Mouse (Mus musculus): ENCODE measurements at regions not wholly inside any gene's neighbourhood (a gene's known extent, or its start where the extent isn't known, plus 50 kb on each side); places are given as distances from the start of the nearest gene placed in this dataset.
A peak's percentile ranks its signal among the peaks of the same experiment; 100 is the strongest.
"Not testable (repeated sequence)": the region's sequence is repeated elsewhere in the genome, so short reads cannot be mapped to it uniquely, and the experiment has no call there.

- no peak for DNase-seq (ENCODE audit: low read depth, low spot score)
Measured at GRCm38 (mm10) chr11:52460190-52460780, 64.1 kb downstream of the 9530068E07Rik start.

DNA sequence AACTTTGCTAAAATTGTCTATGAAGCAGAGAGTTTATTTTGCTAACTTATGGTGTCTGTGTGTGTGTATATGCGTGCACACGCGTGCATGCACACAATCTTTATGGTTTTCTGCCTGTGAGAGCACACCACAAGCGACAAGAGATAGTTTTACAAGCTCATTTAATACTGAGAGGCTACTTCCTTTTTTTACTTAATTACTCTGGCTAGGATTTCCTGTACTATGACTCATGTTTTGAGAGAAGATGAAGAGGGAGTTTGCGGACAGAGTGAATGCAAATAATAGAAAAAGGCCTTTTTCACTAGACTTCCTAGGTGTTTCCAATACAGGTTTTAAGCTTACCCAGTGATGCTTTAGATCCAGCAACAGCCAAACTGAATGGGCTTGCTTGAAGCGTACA is 74.9 kb downstream of the 9530068E07Rik start:
- DNase-seq (ENCODE audit: low read depth, low spot score), result not testable (repeated sequence)

- not testable (repeated sequence) for DNase-seq (ENCODE audit: low read depth, low spot score)
Measured at GRCm38 (mm10) chr11:52480111-52480510, 83.9 kb downstream of the 9530068E07Rik start.

GRCm38 (mm10) chr11:52480694-52481093 is 84.5 kb downstream of the 9530068E07Rik start:
- not testable (repeated sequence) for DNase-seq (ENCODE audit: low read depth, low spot score)

DNA sequence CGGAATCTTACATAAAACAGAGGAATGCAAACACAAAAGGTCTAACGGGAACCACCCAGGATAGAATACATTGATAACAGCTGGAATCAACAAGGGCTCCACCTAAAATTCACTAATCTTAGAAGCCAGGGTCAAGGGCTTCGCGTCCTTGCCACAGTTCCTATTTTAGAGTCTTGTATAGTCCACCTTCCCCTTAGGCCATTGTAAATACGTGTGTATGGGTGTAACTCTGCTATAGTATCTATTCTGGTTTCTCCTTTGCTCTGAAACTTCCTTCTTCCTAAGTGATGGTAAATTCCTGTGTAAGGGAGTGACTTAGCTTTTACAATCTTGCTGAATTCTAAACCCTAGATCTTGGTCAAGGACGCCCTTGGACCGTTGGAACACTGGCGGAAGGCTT is 87.3 kb downstream of the 9530068E07Rik start:
- not testable (repeated sequence) for DNase-seq (ENCODE audit: low read depth, low spot score)

DNA sequence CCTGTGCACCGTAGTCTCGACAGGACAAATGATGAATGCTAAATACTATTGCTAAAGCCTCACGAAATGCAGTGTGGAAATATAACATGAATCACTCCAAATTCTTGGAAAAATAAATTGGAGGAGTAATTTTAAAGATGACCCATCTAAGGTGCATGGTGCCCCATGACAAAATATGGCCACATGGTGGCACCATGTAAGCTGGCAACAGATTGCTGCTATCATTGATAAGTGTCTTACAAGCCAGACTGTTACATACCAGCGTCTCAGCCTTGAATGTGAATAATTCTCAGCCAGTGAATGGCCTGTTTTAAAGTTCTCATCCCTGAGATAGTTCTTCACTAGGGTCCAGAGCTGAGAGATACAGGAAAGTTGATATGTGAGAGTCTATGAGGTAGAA is 92.3 kb downstream of the 9530068E07Rik start:
- DNase-seq (ENCODE audit: low read depth, low spot score), result peak; percentile 18

DNA sequence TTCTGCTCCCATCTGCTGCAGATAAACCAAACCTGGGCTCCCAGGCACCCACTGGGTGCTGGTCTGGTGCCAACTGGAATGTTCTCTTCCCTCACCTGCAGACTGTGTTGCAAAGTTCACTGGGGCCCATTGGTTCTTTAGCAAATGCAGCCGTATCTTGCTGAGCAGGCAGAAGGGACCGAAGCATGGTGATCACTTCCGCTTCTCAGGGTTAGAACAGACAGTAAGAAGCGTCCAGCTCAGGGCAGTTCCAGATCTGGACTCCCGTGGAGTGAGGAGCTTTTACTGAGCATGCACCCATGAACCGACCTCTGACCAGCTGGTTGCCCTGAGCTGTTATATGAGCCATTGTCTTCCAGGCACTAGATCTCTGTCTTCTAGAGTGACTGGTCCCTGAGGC is 97.1 kb downstream of the 9530068E07Rik start:
- DNase-seq (ENCODE audit: low read depth, low spot score), result no peak

DNA sequence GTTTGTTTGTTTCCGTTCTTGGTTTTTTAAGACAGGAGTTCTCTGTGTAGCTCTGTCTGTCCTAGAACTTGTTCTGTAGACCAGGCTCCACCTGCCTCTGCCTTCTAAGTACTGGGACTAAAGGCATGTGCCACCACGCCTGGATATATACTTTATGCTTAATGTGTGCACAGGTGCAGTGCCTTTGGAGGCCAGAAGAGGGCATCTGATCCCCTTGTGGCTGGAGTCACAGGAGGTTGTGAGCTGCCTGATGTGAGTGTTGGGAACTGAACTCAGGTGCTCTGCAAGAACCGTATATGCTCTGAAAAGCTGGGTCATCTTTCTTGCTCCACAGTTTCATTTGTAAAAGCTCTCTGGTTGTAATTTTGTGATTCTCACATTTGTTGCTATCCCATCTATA is 100.7 kb downstream of the 9530068E07Rik start:
- DNase-seq (ENCODE audit: low read depth, low spot score), result no peak

- DNase-seq (ENCODE audit: low read depth, low spot score), result no peak
Measured at GRCm38 (mm10) chr11:52502759-52503365, 106.6 kb downstream of the 9530068E07Rik start.

DNA sequence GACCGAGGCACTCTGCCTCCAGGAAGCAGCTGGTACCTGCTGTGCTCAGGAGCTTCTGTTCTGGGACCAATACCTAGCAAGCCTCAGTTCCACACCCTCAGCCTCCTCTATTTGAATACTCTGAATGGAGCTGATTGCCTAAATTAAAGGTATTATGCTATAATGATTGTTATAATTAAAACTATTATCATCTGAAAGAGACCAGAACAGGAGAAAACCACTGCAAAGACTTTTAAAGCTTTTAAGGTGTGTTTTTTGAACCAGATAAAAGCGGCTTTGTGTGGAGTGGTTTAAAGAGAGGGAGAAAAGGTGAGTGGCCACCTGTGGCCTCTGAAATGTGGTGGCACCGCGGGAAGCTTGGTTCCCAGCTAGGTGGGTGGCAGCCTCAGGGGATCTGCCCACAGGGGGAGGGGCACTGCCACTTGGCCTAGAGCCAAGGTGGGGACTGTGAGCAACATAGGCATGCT is 115.6 kb downstream of the 9530068E07Rik start:
- no peak for DNase-seq (ENCODE audit: low read depth, low spot score)

DNA sequence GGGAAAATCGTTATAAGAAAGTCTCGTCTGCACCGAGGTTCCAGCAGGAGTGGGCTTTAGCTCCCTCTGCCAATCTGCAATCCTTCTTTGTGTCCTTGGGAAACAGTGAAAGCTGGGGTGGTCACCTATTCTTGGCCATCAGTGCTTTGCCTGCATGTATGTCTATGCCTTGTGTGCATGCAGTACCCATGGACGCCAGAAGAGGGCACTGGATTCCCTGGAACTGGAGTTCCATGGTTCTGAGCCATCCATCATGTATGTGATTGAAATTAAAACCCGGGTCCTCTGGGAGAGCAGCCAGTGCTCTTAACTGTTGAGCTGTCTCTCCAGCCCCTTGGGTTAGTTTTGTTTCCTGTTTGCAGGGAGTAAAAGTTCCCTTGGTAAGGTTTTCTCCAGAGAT is 121.1 kb downstream of the 9530068E07Rik start:
- DNase-seq (ENCODE audit: low read depth, low spot score), result no peak

GRCm38 (mm10) chr11:52519877-52520276 is 123.6 kb downstream of the 9530068E07Rik start:
- DNase-seq (ENCODE audit: low read depth, low spot score), result peak; percentile 17

GRCm38 (mm10) chr11:52521879-52522278 is 125.7 kb downstream of the 9530068E07Rik start:
- peak; percentile 86 for DNase-seq (ENCODE audit: low read depth, low spot score)

DNA sequence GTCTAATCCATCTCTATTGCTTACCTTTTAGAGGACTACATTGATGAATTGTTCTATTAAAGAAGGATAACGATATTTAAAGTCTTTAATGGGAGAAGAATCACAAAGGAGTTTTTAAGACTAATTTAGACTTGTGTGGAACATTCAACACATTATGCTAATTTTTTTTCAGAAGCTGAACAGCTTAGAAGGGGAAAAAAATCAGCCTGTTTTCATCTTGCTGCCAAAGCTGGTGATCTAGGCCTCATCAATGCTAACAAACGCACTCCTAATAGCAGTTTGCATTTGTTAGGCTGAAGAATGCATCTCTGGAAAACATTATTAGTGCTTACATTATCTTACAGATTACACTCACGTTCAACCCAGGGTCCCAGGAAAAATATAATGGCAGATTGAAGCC is 126.2 kb downstream of the 9530068E07Rik start:
- DNase-seq (ENCODE audit: low read depth, low spot score), result peak; percentile 28

DNA sequence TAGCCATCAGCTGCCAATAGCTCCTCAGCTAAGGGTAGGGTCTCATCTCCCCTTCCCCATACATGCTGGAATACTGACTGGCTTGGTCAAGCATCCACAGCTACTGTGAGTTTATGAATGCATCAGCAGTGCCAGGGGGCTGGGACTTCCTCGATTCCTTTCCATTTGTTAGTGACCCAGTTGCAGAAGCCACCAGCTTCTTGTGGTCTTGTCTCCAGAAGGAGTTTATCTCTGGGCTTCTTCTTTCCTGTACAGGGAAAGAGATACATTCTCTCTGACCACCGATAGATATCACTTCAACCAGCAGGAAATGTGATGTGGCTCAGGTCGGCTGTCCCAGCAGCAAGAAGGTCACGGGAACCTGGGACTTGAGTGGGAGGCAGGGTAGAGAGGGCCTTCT is 127.0 kb downstream of the 9530068E07Rik start:
- DNase-seq (ENCODE audit: low read depth, low spot score), result no peak

DNA sequence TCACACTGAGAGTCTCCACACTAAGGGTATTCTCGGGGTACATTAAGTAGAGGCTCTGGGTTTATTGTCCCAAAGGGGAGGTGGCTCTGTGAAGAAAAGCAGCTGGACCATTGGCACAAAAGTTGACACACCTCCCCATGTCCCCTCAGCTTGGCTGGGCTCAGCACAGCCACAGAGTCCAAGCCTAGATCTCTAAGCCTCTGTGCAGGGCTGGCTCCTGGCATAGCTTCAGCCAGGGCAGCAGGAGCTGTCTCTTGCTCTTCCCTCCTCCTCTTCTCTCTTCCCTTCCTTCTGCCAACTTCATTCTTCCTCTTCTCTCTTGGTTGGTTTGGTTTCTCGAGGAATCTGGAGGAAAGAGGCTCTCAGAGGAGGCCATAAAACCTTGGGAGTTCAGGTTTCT is 127.4 kb downstream of the 9530068E07Rik start:
- no peak for DNase-seq (ENCODE audit: low read depth, low spot score)

- peak; percentile 59 for DNase-seq (ENCODE audit: low read depth, low spot score)
Measured at GRCm38 (mm10) chr11:52525446-52525845, 129.2 kb downstream of the 9530068E07Rik start.

- no peak for DNase-seq (ENCODE audit: low read depth, low spot score)
Measured at GRCm38 (mm10) chr11:52526306-52526705, 130.1 kb downstream of the 9530068E07Rik start.

DNA sequence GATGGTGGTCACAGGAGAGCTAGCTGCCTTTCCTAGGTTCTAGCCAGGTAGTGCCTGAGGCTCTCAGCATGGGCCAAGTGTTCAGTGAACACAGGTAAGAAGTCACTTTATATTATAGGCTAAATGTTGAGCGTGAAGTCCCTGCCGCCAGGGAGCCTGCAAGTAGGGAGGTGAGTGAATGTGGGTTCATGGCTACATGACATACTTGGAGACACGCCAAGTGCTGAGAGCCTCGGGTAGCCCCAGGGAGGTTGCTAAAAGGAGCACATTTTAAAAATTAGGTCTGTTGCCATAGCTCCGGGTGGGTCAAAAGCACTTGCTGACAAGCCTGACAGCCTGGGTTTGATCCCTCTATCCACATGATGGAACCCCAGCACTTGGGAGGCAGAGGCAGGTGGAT is 137.2 kb downstream of the 9530068E07Rik start:
- no peak for DNase-seq (ENCODE audit: low read depth, low spot score)

- peak; percentile 66 for DNase-seq (ENCODE audit: low read depth, low spot score)
Measured at GRCm38 (mm10) chr11:52534586-52534985, 138.4 kb downstream of the 9530068E07Rik start.

- peak; percentile 71 for DNase-seq (ENCODE audit: low read depth, low spot score)
Measured at GRCm38 (mm10) chr11:52536211-52536610, 140.0 kb downstream of the 9530068E07Rik start.

GRCm38 (mm10) chr11:52536841-52537240 is 140.6 kb downstream of the 9530068E07Rik start:
- peak; percentile 90 for DNase-seq (ENCODE audit: low read depth, low spot score)

DNA sequence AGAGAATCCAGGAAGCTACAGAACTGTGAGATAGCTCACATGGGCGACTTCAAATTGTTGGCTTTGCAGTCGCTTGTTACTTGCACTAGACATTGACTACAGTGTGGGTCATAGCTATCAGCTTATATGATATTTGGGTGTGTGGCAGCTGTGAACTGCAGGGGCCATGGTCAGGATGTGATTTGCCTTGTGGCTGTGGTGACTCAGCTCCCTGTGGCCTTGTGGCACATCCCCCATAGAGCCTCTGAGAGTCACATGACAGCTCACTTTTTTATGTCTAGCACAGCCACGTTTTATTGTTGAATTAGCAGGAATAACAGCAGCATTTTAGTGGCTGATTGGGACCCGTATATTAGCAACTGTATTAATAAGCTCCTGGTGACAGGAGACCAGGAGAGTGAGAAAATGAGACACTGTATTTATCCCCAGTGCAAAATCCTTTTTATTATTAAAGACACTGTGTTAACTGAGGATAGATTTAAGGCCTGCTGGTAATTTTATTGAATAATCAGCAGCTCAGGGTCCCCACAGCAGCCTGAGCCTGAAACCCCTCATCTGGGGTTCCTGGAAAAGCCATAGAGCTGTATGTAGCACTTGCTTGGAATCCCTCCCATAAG is 141.7 kb downstream of the 9530068E07Rik start:
- DNase-seq (ENCODE audit: low read depth, low spot score), result no peak

Data from brain, adult 2 months (tissue).